Comparison of ENCODE assay signal across 19 mouse cellular contexts in the genomic region with DNA sequence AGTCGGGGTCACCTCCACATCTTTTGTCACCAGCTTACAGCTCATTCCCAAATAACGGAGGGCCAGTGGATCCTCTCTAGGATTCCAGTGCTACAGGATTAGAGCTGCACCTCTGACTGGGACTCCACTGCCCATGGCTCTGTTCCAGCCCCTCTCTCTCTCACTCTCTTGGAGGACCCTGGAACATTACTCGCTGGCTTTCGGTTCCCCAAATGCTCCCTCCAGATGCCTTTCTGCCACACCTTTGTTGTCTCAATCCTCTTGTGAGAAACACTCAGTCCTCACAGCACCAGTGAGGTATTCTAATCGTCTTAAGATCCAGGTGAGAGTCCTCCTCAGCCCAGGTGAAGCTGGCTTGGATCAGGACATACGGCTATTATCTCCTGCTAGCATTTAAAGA.
A peak's percentile ranks its signal among the peaks of the same experiment; 100 is the strongest.
DNase-seq lines count a peak whose midpoint lies in the region; ATAC-seq and TF ChIP-seq lines count a peak whose summit lies in the region.
"Had no signal": no experiment of that assay in that cellular context is flagged by ENCODE, and none has a peak within 500 bp of the region (broad histone marks: within the 10 kb centered on the region; RNA-seq: fewer than 3 reads in every experiment).

No protein-coding gene starts in this region.

- no peak for DNase-seq in forebrain, postnatal 0 days
- no peak for DNase-seq in heart, postnatal 25 days (ENCODE audit: low spot score)
- no peak for DNase-seq in yolk sac, embryonic 10.5 days (ENCODE audit: low spot score)
- no peak for DNase-seq in adrenal gland, postnatal 10 days
- DNase-seq: adrenal gland, postnatal 36 days; cerebellum, adult 11-12 months; cerebellum, postnatal 25 days; gastrocnemius, postnatal 36 days; kidney, postnatal 4 days; thymus, postnatal 36 days had no signal

- H3K9me3 ChIP-seq in forebrain, embryonic 12.5 days = no peaks in the 10 kb centered on the region
- no peaks in the 10 kb centered on the region for H3K9me3 ChIP-seq in forebrain, postnatal 0 days (ENCODE audit: low read length)
- H3K9me3 ChIP-seq in midbrain, embryonic 13.5 days = no peaks in the 10 kb centered on the region
- no peaks in the 10 kb centered on the region for H3K9me3 ChIP-seq in midbrain, embryonic 15.5 days
- no peaks in the 10 kb centered on the region for H3K9me3 ChIP-seq in lung, embryonic 16.5 days (ENCODE audit: control insufficient read depth, low read length)
- H3K9me3 ChIP-seq: embryonic facial prominence, embryonic 15.5 days; kidney, embryonic 15.5 days had no signal

- H3K4me1 ChIP-seq in forebrain, embryonic 12.5 days = peaks cover 84% of the 10 kb centered on the region
- peaks cover 6% of the 10 kb centered on the region; the same call in 1 of the 2 replicates for H3K4me1 ChIP-seq in forebrain, postnatal 0 days (ENCODE audit: insufficient read depth)
- H3K4me1 ChIP-seq in midbrain, embryonic 13.5 days (replicated peaks) = peaks cover 74% of the 10 kb centered on the region
- H3K4me1 ChIP-seq in midbrain, embryonic 15.5 days = peaks cover 38% of the 10 kb centered on the region
- peaks cover 30% of the 10 kb centered on the region for H3K4me1 ChIP-seq in lung, embryonic 16.5 days (replicated peaks; ENCODE audit: control insufficient read depth, insufficient read depth, low read length)

- H3K27ac ChIP-seq in forebrain, embryonic 12.5 days = peak overlapping the region; percentile 32; the same call in 1 of the 2 replicates
- H3K27ac ChIP-seq in forebrain, postnatal 0 days (ENCODE audit: low read depth, low read length) = no peak overlapping the region
- peak overlapping the region; percentile 10; the same call in 1 of the 2 replicates for H3K27ac ChIP-seq in midbrain, embryonic 13.5 days
- H3K27ac ChIP-seq in midbrain, embryonic 15.5 days = no peak overlapping the region; the same call in 1 of the 2 replicates
- peak overlapping the region; percentile 26 for H3K27ac ChIP-seq in lung, embryonic 16.5 days (ENCODE audit: low read length)
- H3K27ac ChIP-seq: embryonic facial prominence, embryonic 15.5 days; kidney, embryonic 15.5 days; liver, embryonic 14.5 days; stomach, postnatal 0 days had no signal

- no peak overlapping the region for H3K4me3 ChIP-seq in forebrain, embryonic 12.5 days (replicated peaks)
- no peak overlapping the region for H3K4me3 ChIP-seq in forebrain, postnatal 0 days (ENCODE audit: low read depth, low read length)
- H3K4me3 ChIP-seq in midbrain, embryonic 13.5 days (replicated peaks) = no peak overlapping the region
- H3K4me3 ChIP-seq in midbrain, embryonic 15.5 days = no peak overlapping the region
- H3K4me3 ChIP-seq in lung, embryonic 16.5 days (ENCODE audit: low read length) = no peak overlapping the region
- H3K4me3 ChIP-seq: embryonic facial prominence, embryonic 15.5 days; kidney, embryonic 15.5 days had no signal

- no peaks in the 10 kb centered on the region for H3K36me3 ChIP-seq in forebrain, embryonic 12.5 days (replicated peaks)
- H3K36me3 ChIP-seq in forebrain, postnatal 0 days (ENCODE audit: insufficient read depth) = no peaks in the 10 kb centered on the region
- H3K36me3 ChIP-seq in midbrain, embryonic 13.5 days = no peaks in the 10 kb centered on the region
- no peaks in the 10 kb centered on the region for H3K36me3 ChIP-seq in midbrain, embryonic 15.5 days (replicated peaks)
- H3K36me3 ChIP-seq in lung, embryonic 16.5 days (ENCODE audit: control insufficient read depth, insufficient read depth, low read length) = no peaks in the 10 kb centered on the region
- H3K36me3 ChIP-seq: embryonic facial prominence, embryonic 15.5 days; kidney, embryonic 15.5 days had no signal

- H3K9ac ChIP-seq in forebrain, embryonic 12.5 days = no peak overlapping the region
- H3K9ac ChIP-seq in forebrain, postnatal 0 days = no peak overlapping the region
- H3K9ac ChIP-seq in midbrain, embryonic 13.5 days (replicated peaks) = no peak overlapping the region
- no peak overlapping the region for H3K9ac ChIP-seq in midbrain, embryonic 15.5 days
- no peak overlapping the region for H3K9ac ChIP-seq in lung, embryonic 16.5 days (ENCODE audit: low read length)
- H3K9ac ChIP-seq: embryonic facial prominence, embryonic 15.5 days; kidney, embryonic 15.5 days; liver, embryonic 14.5 days had no signal

- WGBS in forebrain, embryonic 12.5 days = 60% methylated on average over 6 of the region's 6 CpGs
- 51% methylated on average over 6 of the region's 6 CpGs for WGBS in forebrain, postnatal 0 days
- WGBS in midbrain, embryonic 13.5 days = 57% methylated on average over 6 of the region's 6 CpGs
- 62% methylated on average over 6 of the region's 6 CpGs for WGBS in midbrain, embryonic 15.5 days
- WGBS in lung, embryonic 16.5 days = 46% methylated on average over 6 of the region's 6 CpGs

- intact Hi-C loops in heart, postnatal 25 days (cut with DNase I) = no loop called here

- H3K27me3 ChIP-seq in forebrain, embryonic 12.5 days = peaks cover 4% of the 10 kb centered on the region
- H3K27me3 ChIP-seq in forebrain, postnatal 0 days (ENCODE audit: insufficient read depth, low read length) = no peaks in the 10 kb centered on the region
- H3K27me3 ChIP-seq in midbrain, embryonic 13.5 days = no peaks in the 10 kb centered on the region
- H3K27me3 ChIP-seq in midbrain, embryonic 15.5 days (replicated peaks) = no peaks in the 10 kb centered on the region
- no peaks in the 10 kb centered on the region for H3K27me3 ChIP-seq in lung, embryonic 16.5 days (ENCODE audit: control insufficient read depth, insufficient read depth, low read depth, low read length)
- H3K27me3 ChIP-seq: CH12.LX; embryonic facial prominence, embryonic 15.5 days; kidney, embryonic 15.5 days had no signal

- no peak for TF ChIP-seq CTCF in forebrain, postnatal 0 days (IDR thresholded peaks at IDR 0.05; ENCODE audit: low read depth)

- no peak for ATAC-seq in forebrain, embryonic 12.5 days (ENCODE audit: low FRiP score)
- no peak for ATAC-seq in forebrain, postnatal 0 days
- ATAC-seq in midbrain, embryonic 13.5 days = no peak
- no peak for ATAC-seq in midbrain, embryonic 15.5 days (replicated peaks)
- peak; percentile 77 for ATAC-seq in lung, embryonic 16.5 days (ENCODE audit: low read depth)

- H3K4me2 ChIP-seq in forebrain, embryonic 12.5 days = no peak overlapping the region
- no peak overlapping the region for H3K4me2 ChIP-seq in forebrain, postnatal 0 days (ENCODE audit: low read depth)
- H3K4me2 ChIP-seq in midbrain, embryonic 13.5 days (replicated peaks) = no peak overlapping the region
- H3K4me2 ChIP-seq in midbrain, embryonic 15.5 days = no peak overlapping the region
- no peak overlapping the region for H3K4me2 ChIP-seq in lung, embryonic 16.5 days (ENCODE audit: low read depth, low read length)
- H3K4me2 ChIP-seq: embryonic facial prominence, embryonic 15.5 days; kidney, embryonic 15.5 days had no signal

Comparison
In these comparisons a context has a peak if more than half of its experiments do, and no peak if none do; other contexts are left out.
1. H3K27ac ChIP-seq: peak in forebrain, embryonic 12.5 days (single experiment), midbrain, embryonic 13.5 days (single experiment) and lung, embryonic 16.5 days (single experiment); none in forebrain, postnatal 0 days (single experiment) and midbrain, embryonic 15.5 days (single experiment).